Mouse (Mus musculus) hindbrain, embryonic 13.5 days (tissue): ENCODE measurements around the gene Hexim2. TPM values are rescaled to one million over a fixed set of nuclear protein-coding genes. Genes with fewer than 3 reads are reported as not detected.

Source experiments
- ATAC-seq: fragments of 200-750 bp; cut with Nextera tagmentation; 2 replicates; pipeline ENCODE4 v1.8.0; 2017; ENCODE audit warnings: moderate TSS enrichment; ENCODE audit not compliant: low FRiP score
- H3K27ac ChIP-seq: fragments of 300-500 bp; sonication (generic); 2 replicates; pipeline ENCODE4 v1.5.1; 2015; ENCODE audit warnings: inconsistent platforms, mild to moderate bottlenecking, moderate library complexity
- H3K27me3 ChIP-seq: fragments of 300-500 bp; sonication (generic); 2 replicates; pipeline ENCODE4 v1.6.1; 2015; ENCODE audit warnings: mild to moderate bottlenecking, inconsistent platforms
- H3K36me3 ChIP-seq: fragments of 300-500 bp; sonication (generic); 2 replicates; pipeline ENCODE4 v1.6.1; 2015; ENCODE audit warnings: mild to moderate bottlenecking, inconsistent platforms
- H3K4me1 ChIP-seq: fragments of 300-500 bp; sonication (generic); replicated peaks from 2 replicates; pipeline ENCODE4 v1.6.1; 2015; ENCODE audit warnings: inconsistent platforms
- H3K4me2 ChIP-seq: fragments of 300-500 bp; sonication (generic); 2 replicates; pipeline ENCODE4 v1.6.1; 2015; ENCODE audit warnings: inconsistent platforms, mild to moderate bottlenecking, moderate library complexity
- H3K4me3 ChIP-seq: fragments of 300-500 bp; sonication (generic); 2 replicates; pipeline ENCODE4 v1.5.1; 2015; ENCODE audit warnings: mild to moderate bottlenecking, inconsistent platforms
- H3K9ac ChIP-seq: fragments of 300-500 bp; sonication (generic); 2 replicates; pipeline ENCODE4 v1.6.1; 2015; ENCODE audit warnings: mild to moderate bottlenecking, inconsistent platforms
- H3K9me3 ChIP-seq: fragments of 300-500 bp; sonication (generic); 2 replicates; pipeline ENCODE4 v1.6.1; 2016; ENCODE audit warnings: inconsistent platforms
- WGBS: fragments of 180-500 bp; shearing (Covaris S2); methylation state at CpG from one replicate; pipeline ENCODE4 v1.1.7; 2015; 5-methylcytosine and 5-hydroxymethylcytosine counted together
- polyA plus RNA-seq: library from polyadenylated mRNA; unstranded; fragments of >200 nt; fragmentation: Nextera tagmentation; extraction: Ambion mirVana; gene quantifications from 2 replicates; pipeline ENCODE4 v1.2.1, GENCODE M21; 2015

The Hexim2 gene
- polyA plus RNA-seq, 1 experiment from 2014 or later: 22.3 TPM

DNA sequence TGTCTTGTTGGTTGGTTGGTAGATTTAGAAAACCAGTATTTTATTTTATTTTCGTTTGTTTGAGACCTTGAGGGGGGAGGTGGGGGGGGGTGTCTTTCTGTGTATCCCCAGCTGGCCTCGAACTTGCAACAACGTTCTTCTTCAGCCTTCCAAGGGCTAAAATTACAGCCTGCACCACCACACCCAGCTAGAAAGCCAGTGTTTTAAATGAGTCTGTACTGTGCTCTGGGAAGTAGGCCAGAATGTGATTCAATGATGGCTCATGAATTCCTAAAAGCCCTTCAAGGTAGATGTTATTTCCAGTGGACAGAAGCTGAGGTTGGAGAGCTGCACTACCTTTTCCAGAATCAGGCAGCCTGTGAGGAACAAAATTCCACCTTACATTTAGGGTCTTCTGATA is 2.0 kb downstream of the Hexim2 start:
- Histone ChIP-seq H3K36me3 (peaks cover 11% of the 10 kb centered on the region), H3K9me3 (no peaks in the 10 kb centered on the region), H3K27ac (peak overlapping the region; percentile 80; the same call in 1 of the 2 replicates), H3K4me2 (peak overlapping the region; percentile 53), H3K4me3 (0 out of 2 replicates have a peak overlapping the region, but pooled peaks have one; percentile 33), H3K4me1 (peaks cover 48% of the 10 kb centered on the region), H3K9ac (peak overlapping the region; percentile 68; the same call in 1 of the 2 replicates), H3K27me3 (no peaks in the 10 kb centered on the region)
- no peak for ATAC-seq
- 75% methylated on average over 3 of the region's 3 CpGs for WGBS

GRCm38 (mm10) chr11:103136039-103136577 is 3.9 kb downstream of the Hexim2 start:
- 84% methylated on average over 8 of the region's 8 CpGs for WGBS
- ATAC-seq: no peak
- Histone ChIP-seq H3K36me3 (peaks cover 24% of the 10 kb centered on the region), H3K4me2 (no peak overlapping the region), H3K27ac (no peak overlapping the region), H3K27me3 (no peaks in the 10 kb centered on the region), H3K9ac (no peak overlapping the region), H3K9me3 (no peaks in the 10 kb centered on the region), H3K4me3 (no peak overlapping the region), H3K4me1 (peaks cover 43% of the 10 kb centered on the region)

DNA sequence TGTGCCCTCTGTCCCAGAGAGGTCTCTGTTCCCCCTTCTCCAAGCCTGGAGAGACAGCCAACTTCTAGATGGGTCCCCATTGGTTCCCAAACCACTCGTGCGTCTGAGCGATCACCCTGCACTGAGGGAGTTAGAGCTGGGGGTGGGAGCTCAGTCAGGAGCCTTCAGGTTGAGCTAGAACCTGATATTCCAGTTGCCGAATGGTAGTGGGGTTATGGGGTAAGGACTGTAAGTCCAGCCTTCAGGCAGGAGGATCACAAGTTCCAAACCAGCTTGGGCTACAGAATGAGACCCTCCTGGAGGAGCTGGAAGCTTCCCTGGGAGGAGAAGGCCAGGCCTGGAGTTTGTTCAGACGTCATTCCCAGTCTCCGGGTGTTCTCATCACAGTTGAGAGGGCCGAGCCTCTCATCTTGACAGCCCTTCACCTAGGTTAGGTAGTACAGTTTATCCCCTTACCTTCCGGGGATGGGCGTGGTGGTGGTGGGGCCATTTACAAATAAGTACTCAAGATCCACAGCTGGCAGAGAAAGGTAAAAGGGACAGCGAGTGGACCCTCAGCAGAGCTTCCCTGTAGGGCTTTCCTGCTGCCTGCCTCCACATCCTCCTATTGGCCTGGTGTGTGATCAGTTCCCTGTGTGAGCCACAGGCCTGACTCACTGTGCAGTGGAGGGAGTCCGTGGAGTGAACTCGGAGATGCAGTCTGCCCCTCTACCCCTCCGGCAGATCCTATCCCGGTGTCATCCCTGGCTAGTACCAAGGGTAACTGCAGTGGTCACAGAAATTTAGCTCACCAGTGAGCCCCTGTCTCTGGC is 7.9 kb downstream of the Hexim2 start:
- no peak overlapping the region for H3K4me2 ChIP-seq
- H3K9me3 ChIP-seq: no peaks in the 10 kb centered on the region
- WGBS: 85% methylated on average over 14 of the region's 14 CpGs
- no peak overlapping the region for H3K4me3 ChIP-seq
- no peak for ATAC-seq
- peak overlapping the region; percentile 9; the same call in 1 of the 2 replicates for H3K9ac ChIP-seq
- H3K27ac ChIP-seq: peak overlapping the region; percentile 30; the same call in 1 of the 2 replicates
- H3K36me3 ChIP-seq: peaks cover 24% of the 10 kb centered on the region
- peaks cover 44% of the 10 kb centered on the region for H3K4me1 ChIP-seq
- no peaks in the 10 kb centered on the region for H3K27me3 ChIP-seq

DNA sequence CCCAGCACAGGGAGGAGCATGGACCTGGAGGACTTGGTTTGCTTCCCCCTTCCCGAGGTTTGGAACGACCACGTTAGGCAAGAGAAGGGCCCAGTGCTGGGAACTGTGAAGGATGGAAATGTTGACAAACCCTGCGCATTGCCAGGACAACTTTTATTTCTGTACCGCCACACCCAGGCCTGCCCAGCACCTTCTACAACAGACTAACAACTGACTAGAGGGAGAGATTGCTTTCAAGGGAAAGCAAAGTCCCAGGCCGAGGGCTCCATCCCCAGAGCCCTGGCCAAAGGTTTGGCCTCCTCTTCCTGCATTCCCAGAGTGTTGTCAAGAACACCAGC is 8.5 kb downstream of the Hexim2 start:
- H3K4me3 ChIP-seq: no peak overlapping the region
- H3K9me3 ChIP-seq: no peaks in the 10 kb centered on the region
- ATAC-seq: no peak
- peaks cover 24% of the 10 kb centered on the region for H3K36me3 ChIP-seq
- H3K9ac ChIP-seq: peak overlapping the region; percentile 9
- 65% methylated on average over 6 of the region's 6 CpGs for WGBS
- H3K4me2 ChIP-seq: no peak overlapping the region
- peak overlapping the region; percentile 30; the same call in 1 of the 2 replicates for H3K27ac ChIP-seq
- peaks cover 38% of the 10 kb centered on the region for H3K4me1 ChIP-seq
- no peaks in the 10 kb centered on the region for H3K27me3 ChIP-seq

DNA sequence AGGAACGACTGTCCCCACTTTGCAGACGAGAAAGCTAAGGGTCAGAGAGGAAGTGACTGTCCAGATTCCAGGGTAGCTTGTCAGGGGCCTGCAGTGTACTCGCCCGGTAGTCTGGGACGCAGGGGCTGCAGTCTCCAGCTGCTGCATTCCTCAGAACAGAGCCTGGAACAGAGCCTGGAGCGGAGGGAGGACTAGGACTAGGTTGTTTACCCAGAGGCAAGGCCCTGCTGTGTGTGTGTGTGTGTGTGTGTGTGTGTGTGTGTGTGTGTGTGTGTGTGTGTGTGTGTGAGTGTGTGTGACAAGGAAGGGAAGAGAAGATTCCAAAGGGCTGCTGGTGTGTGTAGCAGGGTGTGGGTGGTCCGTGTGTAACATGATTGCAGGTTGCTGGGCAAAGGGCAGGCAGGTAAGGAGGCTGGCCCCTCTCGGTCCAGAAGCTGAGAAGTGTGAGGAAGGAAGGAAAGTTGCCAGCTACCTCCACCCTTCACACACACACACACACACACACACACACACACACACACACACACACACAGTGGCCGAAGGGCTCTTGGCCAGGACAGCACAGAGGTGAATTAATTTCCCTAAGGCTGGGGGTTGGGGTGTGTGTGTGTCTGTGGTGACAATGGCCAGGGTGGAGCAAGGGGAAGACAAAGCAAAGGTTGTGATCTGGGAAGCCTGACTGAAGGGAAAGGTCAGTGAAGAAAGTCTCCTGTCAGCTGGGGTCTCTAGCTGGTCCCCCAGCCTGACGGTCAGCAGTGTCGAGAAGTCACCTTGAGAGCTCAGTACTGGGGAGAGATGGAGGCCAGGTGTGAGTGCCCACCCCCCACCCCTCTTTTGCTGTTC is 9.1 kb downstream of the Hexim2 start:
- ATAC-seq: 0 out of 2 replicates have a peak, but pooled peaks have one; percentile 16
- Histone ChIP-seq H3K36me3 (peaks cover 24% of the 10 kb centered on the region), H3K27ac (peak overlapping the region; percentile 94), H3K4me1 (peaks cover 35% of the 10 kb centered on the region), H3K9me3 (no peaks in the 10 kb centered on the region), H3K27me3 (no peaks in the 10 kb centered on the region), H3K4me3 (no peak overlapping the region), H3K9ac (peak overlapping the region; percentile 43), H3K4me2 (peak overlapping the region; percentile 15; the same call in 1 of the 2 replicates)
- WGBS: 41% methylated on average over 11 of the region's 11 CpGs

DNA sequence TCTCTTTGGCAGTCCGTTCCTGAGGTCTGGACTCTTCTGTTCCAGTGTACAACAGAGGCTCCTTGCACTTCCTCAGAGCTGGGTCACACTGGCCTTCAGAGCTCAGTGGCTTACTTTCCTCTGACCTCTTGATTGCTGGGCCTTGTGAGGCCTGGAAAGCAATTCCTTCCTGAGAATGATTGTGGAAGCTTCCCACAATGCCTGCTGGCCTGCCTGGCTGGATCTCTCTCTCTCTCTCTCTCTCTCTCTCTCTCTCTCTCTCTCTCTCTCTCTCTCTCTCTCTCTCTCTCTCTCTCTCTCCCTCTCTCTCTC is 9.7 kb downstream of the Hexim2 start:
- 32% methylated on average over 1 of the region's 1 CpGs for WGBS
- Histone ChIP-seq H3K27ac (peak overlapping the region; percentile 94), H3K4me2 (peak overlapping the region; percentile 15), H3K27me3 (no peaks in the 10 kb centered on the region), H3K4me3 (no peak overlapping the region), H3K9me3 (no peaks in the 10 kb centered on the region), H3K36me3 (peaks cover 24% of the 10 kb centered on the region), H3K4me1 (peaks cover 34% of the 10 kb centered on the region), H3K9ac (peak overlapping the region; percentile 43; the same call in 1 of the 2 replicates)
- ATAC-seq: 0 out of 2 replicates have a peak, but pooled peaks have one; percentile 19

DNA sequence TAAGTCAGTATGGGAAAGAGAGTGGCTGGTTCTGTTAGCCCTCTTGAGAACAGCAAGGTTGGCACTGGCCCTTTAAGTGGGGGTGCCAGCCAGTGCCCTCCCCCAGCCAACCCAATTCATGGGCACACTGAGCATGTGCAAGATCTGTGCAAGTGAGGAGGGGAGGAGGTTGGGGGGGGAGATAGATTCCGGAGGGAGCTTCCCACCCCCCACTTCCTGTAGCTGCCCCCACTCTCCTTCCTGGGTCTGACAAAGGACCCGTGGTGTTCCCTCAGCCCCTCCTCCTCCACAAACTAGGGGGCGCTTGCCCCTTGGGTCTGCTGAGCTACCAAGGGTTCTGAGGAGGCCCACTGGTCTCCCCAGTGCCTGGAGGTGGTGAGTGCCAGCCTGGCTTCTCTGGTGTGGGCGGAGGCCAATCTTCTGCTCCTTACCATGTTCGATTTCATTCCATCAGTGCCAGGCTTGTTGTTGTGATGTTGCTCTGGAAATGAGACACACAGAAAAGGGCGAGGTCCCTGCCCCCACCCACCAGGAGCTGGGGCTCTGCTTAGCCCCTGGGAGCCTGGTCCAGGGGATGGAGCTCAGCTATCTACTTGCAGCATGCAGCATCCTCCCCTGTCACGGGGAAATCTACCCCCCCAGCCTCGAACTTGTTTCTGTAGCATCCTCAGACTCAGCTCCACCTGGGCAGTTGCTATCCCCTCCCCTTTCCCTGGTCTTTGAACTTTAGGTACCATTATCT is 10.4 kb downstream of the Hexim2 start:
- ATAC-seq: peak; percentile 88
- 28% methylated on average over 7 of the region's 8 CpGs for WGBS
- Histone ChIP-seq H3K27ac (peak overlapping the region; percentile 94), H3K4me1 (peaks cover 34% of the 10 kb centered on the region), H3K9me3 (no peaks in the 10 kb centered on the region), H3K27me3 (no peaks in the 10 kb centered on the region), H3K4me3 (peak overlapping the region; percentile 34), H3K9ac (peak overlapping the region; percentile 71), H3K4me2 (peak overlapping the region; percentile 54), H3K36me3 (peaks cover 24% of the 10 kb centered on the region)

DNA sequence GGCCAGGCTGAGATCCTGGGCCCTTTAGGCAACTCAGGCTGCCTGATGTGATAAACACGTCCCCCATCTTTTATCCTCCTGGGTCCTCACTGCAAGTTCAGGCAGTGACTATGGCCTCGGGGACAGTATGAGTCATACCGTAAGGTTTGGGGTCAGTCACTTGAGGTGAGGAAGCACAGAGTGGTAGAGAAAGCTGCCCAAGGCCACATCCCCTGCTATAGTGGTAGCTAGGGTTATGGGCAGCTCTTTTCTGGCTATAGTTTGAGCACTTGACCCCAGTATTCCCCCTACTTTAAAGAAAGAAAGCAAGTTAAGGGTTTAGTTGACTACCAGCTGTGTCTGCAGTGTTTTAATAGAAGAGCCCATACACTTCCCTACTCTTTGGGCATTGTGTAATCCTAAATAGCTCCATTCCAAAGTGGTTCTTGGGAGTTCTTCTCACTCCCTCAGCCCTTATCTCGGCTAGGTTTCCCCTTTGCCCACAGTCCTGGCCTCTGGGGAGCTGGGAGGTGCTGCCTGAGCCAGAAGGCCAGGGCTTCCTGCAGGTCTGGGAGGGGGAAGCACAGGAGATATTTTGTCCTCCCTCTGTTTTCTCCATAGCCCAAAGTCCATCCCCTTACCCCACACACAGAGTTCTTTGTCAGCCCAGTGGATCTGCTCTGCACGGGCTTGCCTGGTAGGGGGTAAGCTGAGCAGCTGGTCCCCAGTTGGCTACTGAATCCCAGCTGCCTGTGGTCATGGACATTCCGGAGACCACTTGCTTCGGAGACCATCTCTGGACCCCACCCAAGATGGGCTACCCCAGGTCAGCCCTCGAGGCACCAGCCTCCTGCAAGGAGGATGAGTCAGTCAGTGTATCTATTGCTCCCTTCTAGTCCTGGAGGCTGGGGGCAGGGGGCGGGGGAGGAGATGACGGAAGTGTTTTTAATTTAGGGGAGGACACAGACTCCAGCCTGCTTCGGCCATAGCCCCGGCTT is 12.4 kb downstream of the Hexim2 start:
- ATAC-seq: no peak
- H3K4me2 ChIP-seq: no peak overlapping the region
- H3K9ac ChIP-seq: no peak overlapping the region
- WGBS: 45% methylated on average over 12 of the region's 12 CpGs
- peak overlapping the region; percentile 8; the same call in 1 of the 2 replicates for H3K27ac ChIP-seq
- peaks cover 34% of the 10 kb centered on the region for H3K4me1 ChIP-seq
- H3K27me3 ChIP-seq: no peaks in the 10 kb centered on the region
- H3K9me3 ChIP-seq: no peaks in the 10 kb centered on the region
- no peak overlapping the region for H3K4me3 ChIP-seq
- H3K36me3 ChIP-seq: peaks cover 10% of the 10 kb centered on the region; the same call in 1 of the 2 replicates

- no peak for ATAC-seq
- H3K4me3 ChIP-seq: no peak overlapping the region
- H3K4me2 ChIP-seq: no peak overlapping the region
- H3K27ac ChIP-seq: no peak overlapping the region
- no peaks in the 10 kb centered on the region for H3K9me3 ChIP-seq
- 87% methylated on average over 4 of the region's 4 CpGs for WGBS
- peaks cover 27% of the 10 kb centered on the region for H3K4me1 ChIP-seq
- H3K27me3 ChIP-seq: no peaks in the 10 kb centered on the region
- H3K36me3 ChIP-seq: no peaks in the 10 kb centered on the region
- no peak overlapping the region for H3K9ac ChIP-seq
These were observed 14.2 kb downstream of the Hexim2 start for GRCm38 (mm10) chr11:103146386-103146785.

GRCm38 (mm10) chr11:103147766-103148165 is 15.5 kb downstream of the Hexim2 start:
- Histone ChIP-seq H3K36me3 (no peaks in the 10 kb centered on the region), H3K27ac (no peak overlapping the region), H3K9ac (no peak overlapping the region), H3K4me3 (no peak overlapping the region), H3K4me1 (peaks cover 14% of the 10 kb centered on the region), H3K4me2 (no peak overlapping the region), H3K9me3 (no peaks in the 10 kb centered on the region), H3K27me3 (no peaks in the 10 kb centered on the region)
- ATAC-seq: no peak
- 67% methylated on average over 4 of the region's 4 CpGs for WGBS

DNA sequence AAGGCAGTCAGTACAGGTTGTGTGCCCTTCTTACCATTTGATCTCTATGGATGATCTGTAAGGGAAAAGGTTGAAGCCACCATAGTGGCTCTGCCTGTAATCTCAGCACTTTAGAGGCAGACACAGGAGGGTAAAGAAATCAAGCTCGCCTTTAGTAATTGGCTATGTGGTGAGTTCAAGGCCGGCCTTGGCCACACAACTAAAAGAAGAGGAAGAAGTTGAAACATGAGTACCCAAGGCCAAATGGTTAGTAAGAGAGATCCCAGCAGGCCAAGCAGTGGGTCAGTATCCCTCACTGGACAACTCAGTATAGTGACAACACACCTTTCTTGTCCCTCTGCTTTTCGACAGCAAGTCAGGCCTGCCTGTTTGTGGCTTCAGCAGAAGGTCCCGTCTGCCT is 17.5 kb downstream of the Hexim2 start:
- WGBS: 94% methylated on average over 4 of the region's 4 CpGs

More for the DNA sequence above, 17.5 kb downstream of the Hexim2 start:
- Histone ChIP-seq H3K9me3 (no peaks in the 10 kb centered on the region), H3K9ac (no peak overlapping the region), H3K27me3 (no peaks in the 10 kb centered on the region), H3K36me3 (no peaks in the 10 kb centered on the region), H3K4me1 (peaks cover under 1% of the 10 kb centered on the region), H3K4me2 (no peak overlapping the region), H3K4me3 (no peak overlapping the region), H3K27ac (no peak overlapping the region)
- ATAC-seq: no peak
